Mouse (Mus musculus): ENCODE results near the gene Sowahc. TPM values are rescaled to one million over a fixed set of nuclear protein-coding genes. Genes with fewer than 3 reads are reported as not detected.

The Sowahc gene
- total RNA-seq, 2 experiments from 2014 or later: 9.2 to 10.1 TPM

DNA sequence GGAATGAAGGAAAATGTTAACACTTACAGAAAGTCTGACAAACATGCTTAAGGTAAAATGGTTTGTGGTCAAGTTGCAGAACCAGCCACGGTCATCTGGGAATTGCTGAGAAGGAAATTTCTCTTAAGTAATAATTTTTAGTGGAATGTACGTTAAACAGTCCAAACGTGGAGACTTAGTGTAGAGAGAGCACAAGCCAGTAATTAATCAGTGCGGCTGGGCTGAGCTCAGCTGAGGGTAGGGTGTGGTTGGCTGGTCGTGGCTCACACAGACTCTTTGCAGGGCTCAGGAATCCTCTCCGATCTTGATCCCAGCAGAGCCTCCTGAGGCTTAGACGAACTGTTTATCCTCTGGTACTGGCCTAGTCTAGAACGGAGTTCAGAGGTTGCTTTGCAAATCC is 30.6 kb downstream of the Sowahc start:
- DNase-seq (ENCODE audit: low spot score in 2 of 2): no peak

GRCm38 (mm10) chr10:59253541-59254079 is 31.9 kb downstream of the Sowahc start:
- no peak for DNase-seq (ENCODE audit: low spot score in 2 of 2)

GRCm38 (mm10) chr10:59256533-59256932 is 34.8 kb downstream of the Sowahc start:
- DNase-seq (ENCODE audit: low spot score in 2 of 2): no peak

DNA sequence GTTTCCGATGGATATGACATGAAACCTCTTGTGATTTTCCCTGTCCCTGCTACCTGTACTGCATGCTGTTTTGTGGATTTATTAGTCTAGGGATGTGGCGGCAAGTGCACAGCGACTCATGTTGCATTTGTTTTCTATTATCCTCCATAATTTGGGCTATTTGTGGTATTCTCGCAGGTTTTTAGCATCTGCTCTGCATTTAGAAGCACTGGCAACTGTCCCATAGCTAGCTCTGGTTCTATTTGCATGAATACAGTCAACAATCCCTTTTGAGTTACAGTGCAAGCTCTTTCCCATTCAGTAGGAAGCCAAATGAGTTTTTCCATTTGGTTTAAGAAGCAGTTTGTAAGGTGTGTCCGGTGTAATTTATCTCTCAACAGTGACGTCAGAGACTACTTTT is 37.8 kb downstream of the Sowahc start:
- DNase-seq (ENCODE audit: low spot score in 2 of 2): peak in 1 of 2 experiments; percentile 61

DNA sequence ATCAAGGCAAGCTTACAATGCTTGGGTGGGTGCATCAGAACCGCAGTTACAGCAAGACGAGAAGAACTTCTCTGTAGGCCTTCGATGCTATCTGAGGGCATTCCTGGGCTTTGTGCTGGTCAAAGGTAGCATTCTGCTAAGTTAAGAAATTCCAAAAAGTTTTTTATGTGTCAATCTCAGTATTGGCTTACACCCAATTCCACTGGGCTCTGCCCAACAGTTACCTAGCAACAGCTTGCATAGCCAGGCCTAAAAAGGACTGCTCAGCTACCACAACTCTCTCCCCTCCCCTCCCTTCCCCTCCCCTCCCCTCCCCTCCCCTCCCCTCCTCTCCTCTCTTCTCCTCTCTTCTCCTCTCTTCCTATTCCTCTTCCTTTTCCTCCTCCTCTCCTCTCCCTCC is 39.9 kb downstream of the Sowahc start:
- no peak for DNase-seq (ENCODE audit: low spot score in 2 of 2)

- no peak for DNase-seq (ENCODE audit: low spot score in 2 of 2)
These were observed 40.3 kb downstream of the Sowahc start for GRCm38 (mm10) chr10:59262021-59262420.

- DNase-seq (ENCODE audit: low spot score in 2 of 2): no peak
These were observed 41.2 kb downstream of the Sowahc start for GRCm38 (mm10) chr10:59262979-59263378.

- no peak for DNase-seq (ENCODE audit: low spot score in 2 of 2)
These were observed 43.3 kb downstream of the Sowahc start for GRCm38 (mm10) chr10:59265067-59265466.

- no peak for DNase-seq (ENCODE audit: low spot score in 2 of 2)
These were observed 43.9 kb downstream of the Sowahc start for GRCm38 (mm10) chr10:59265674-59266073.

- DNase-seq (ENCODE audit: low spot score in 2 of 2): no peak
These were observed 44.3 kb downstream of the Sowahc start for GRCm38 (mm10) chr10:59266097-59266496.

- no peak for DNase-seq (ENCODE audit: low spot score in 2 of 2)
These were observed 45.5 kb downstream of the Sowahc start for GRCm38 (mm10) chr10:59267275-59267674.

- DNase-seq (ENCODE audit: low spot score in 2 of 2): no peak
These were observed 46.4 kb downstream of the Sowahc start for GRCm38 (mm10) chr10:59268109-59268508.

GRCm38 (mm10) chr10:59268754-59269153 is 47.0 kb downstream of the Sowahc start:
- DNase-seq (ENCODE audit: low spot score in 2 of 2): no peak

- no peak for DNase-seq (ENCODE audit: low spot score in 2 of 2)
These were observed 54.0 kb downstream of the Sowahc start for GRCm38 (mm10) chr10:59275745-59276144.

Other genes with a start within 250 kb of the Sowahc start
- 10 to 100 TPM in 1 of 2 experiments, 1 to 10 TPM in 1; 9.7 to 12.6 TPM for gene Sept10, start 106 bp upstream of the Sowahc start, total RNA-seq (2021)
- 10 to 100 TPM; 33.5 to 39.5 TPM for gene P4ha1, start 101.3 kb downstream of the Sowahc start, total RNA-seq (2021)
- gene Gm10273, start 173.7 kb downstream of the Sowahc start, total RNA-seq (2021): 10 to 100 TPM; 12.9 to 46.6 TPM
- not detected for gene Pla2g12b, start 181.7 kb downstream of the Sowahc start, total RNA-seq (2021)
- under 1 TPM; 0.14 to 0.30 TPM for gene Oit3, start 219.8 kb downstream of the Sowahc start, total RNA-seq (2021)

All from layer of hippocampus, postnatal 14 days (tissue).